Mouse (Mus musculus) hindbrain, embryonic 13.5 days (tissue): Measurements from ENCODE around the gene Tmem198b. TPM values are rescaled to one million over a fixed set of nuclear protein-coding genes. Genes with fewer than 3 reads are reported as not detected.
"Not testable (repeated sequence)": the region's sequence is repeated elsewhere in the genome, so short reads cannot be mapped to it uniquely, and the experiment has no call there.

Experiments used
- ATAC-seq: fragments of 200-750 bp; cut with Nextera tagmentation; 2 replicates; pipeline ENCODE4 v1.8.0; 2017; ENCODE audit warnings: moderate TSS enrichment; ENCODE audit not compliant: low FRiP score
- H3K27ac ChIP-seq: fragments of 300-500 bp; sonication (generic); 2 replicates; pipeline ENCODE4 v1.5.1; 2015; ENCODE audit warnings: inconsistent platforms, mild to moderate bottlenecking, moderate library complexity
- H3K27me3 ChIP-seq: fragments of 300-500 bp; sonication (generic); 2 replicates; pipeline ENCODE4 v1.6.1; 2015; ENCODE audit warnings: mild to moderate bottlenecking, inconsistent platforms
- H3K36me3 ChIP-seq: fragments of 300-500 bp; sonication (generic); 2 replicates; pipeline ENCODE4 v1.6.1; 2015; ENCODE audit warnings: mild to moderate bottlenecking, inconsistent platforms
- H3K4me1 ChIP-seq: fragments of 300-500 bp; sonication (generic); replicated peaks from 2 replicates; pipeline ENCODE4 v1.6.1; 2015; ENCODE audit warnings: inconsistent platforms
- H3K4me2 ChIP-seq: fragments of 300-500 bp; sonication (generic); 2 replicates; pipeline ENCODE4 v1.6.1; 2015; ENCODE audit warnings: inconsistent platforms, mild to moderate bottlenecking, moderate library complexity
- H3K4me3 ChIP-seq: fragments of 300-500 bp; sonication (generic); 2 replicates; pipeline ENCODE4 v1.5.1; 2015; ENCODE audit warnings: mild to moderate bottlenecking, inconsistent platforms
- H3K9ac ChIP-seq: fragments of 300-500 bp; sonication (generic); 2 replicates; pipeline ENCODE4 v1.6.1; 2015; ENCODE audit warnings: mild to moderate bottlenecking, inconsistent platforms
- H3K9me3 ChIP-seq: fragments of 300-500 bp; sonication (generic); 2 replicates; pipeline ENCODE4 v1.6.1; 2016; ENCODE audit warnings: inconsistent platforms
- WGBS: fragments of 180-500 bp; shearing (Covaris S2); methylation state at CpG from one replicate; pipeline ENCODE4 v1.1.7; 2015; 5-methylcytosine and 5-hydroxymethylcytosine counted together
- polyA plus RNA-seq: library from polyadenylated mRNA; unstranded; fragments of >200 nt; fragmentation: Nextera tagmentation; extraction: Ambion mirVana; gene quantifications from 2 replicates; pipeline ENCODE4 v1.2.1, GENCODE M21; 2015

The Tmem198b gene
- 17.9 and 18.8 TPM in 2 replicates for polyA plus RNA-seq

GRCm38 (mm10) chr10:128804271-128805091 lies at the start of gene Tmem198b:
TSS of gene Tmem198b (minus strand) at chr10:128804370.
- Histone ChIP-seq H3K27me3 (no peaks in the 10 kb centered on the region), H3K4me1 (peaks cover 62% of the 10 kb centered on the region), H3K36me3 (peaks cover 44% of the 10 kb centered on the region)

GRCm38 (mm10) chr10:128850339-128850738 lies 46.2 kb upstream of the Tmem198b start:
- Histone ChIP-seq H3K9ac (no peak overlapping the region), H3K36me3 (peaks cover 48% of the 10 kb centered on the region), H3K4me2 (no peak overlapping the region), H3K4me1 (no peaks in the 10 kb centered on the region), H3K4me3 (no peak overlapping the region), H3K27ac (no peak overlapping the region), H3K27me3 (no peaks in the 10 kb centered on the region), H3K9me3 (no peaks in the 10 kb centered on the region)
- WGBS = 72% methylated on average over 3 of the region's 3 CpGs
- ATAC-seq = no peak

More at GRCm38 (mm10) chr10:128804271-128805091, at the start of gene Tmem198b:
- H3K27ac ChIP-seq = peak within 1 kb of the TSS; percentile 99
- ATAC-seq = peak; percentile 73
- peak within 1 kb of the TSS; percentile 82 for H3K4me3 ChIP-seq
- WGBS = under 1% methylated on average over 28 of the region's 28 CpGs
- peak within 1 kb of the TSS; percentile 79 for H3K4me2 ChIP-seq
- no peaks in the 10 kb centered on the region for H3K9me3 ChIP-seq
- peak within 1 kb of the TSS; percentile 92 for H3K9ac ChIP-seq

GRCm38 (mm10) chr10:128848426-128848825 lies 44.3 kb upstream of the Tmem198b start:
- WGBS = 82% methylated on average over 2 of the region's 2 CpGs
- Histone ChIP-seq H3K27me3 (no peaks in the 10 kb centered on the region), H3K4me3 (no peak overlapping the region), H3K9me3 (no peaks in the 10 kb centered on the region), H3K36me3 (peaks cover 51% of the 10 kb centered on the region), H3K4me2 (no peak overlapping the region), H3K9ac (no peak overlapping the region), H3K4me1 (no peaks in the 10 kb centered on the region), H3K27ac (no peak overlapping the region)
- ATAC-seq = no peak

- Histone ChIP-seq H3K4me2 (no peak overlapping the region), H3K9ac (no peak overlapping the region), H3K4me1 (no peaks in the 10 kb centered on the region), H3K9me3 (no peaks in the 10 kb centered on the region), H3K27ac (no peak overlapping the region), H3K36me3 (peaks cover 61% of the 10 kb centered on the region), H3K4me3 (no peak overlapping the region), H3K27me3 (no peaks in the 10 kb centered on the region)
- ATAC-seq = no peak
- WGBS = 97% methylated on average over 4 of the region's 4 CpGs
Observed at GRCm38 (mm10) chr10:128846664-128847063, 42.5 kb upstream of the Tmem198b start.

- Histone ChIP-seq H3K4me2 (no peak overlapping the region), H3K27ac (no peak overlapping the region)
Observed at GRCm38 (mm10) chr10:128845516-128845915, 41.3 kb upstream of the Tmem198b start.

GRCm38 (mm10) chr10:128843260-128843659 lies 39.1 kb upstream of the Tmem198b start:
- Histone ChIP-seq H3K9ac (no peak overlapping the region), H3K36me3 (peaks cover 67% of the 10 kb centered on the region), H3K4me1 (no peaks in the 10 kb centered on the region), H3K27me3 (no peaks in the 10 kb centered on the region), H3K27ac (no peak overlapping the region), H3K9me3 (no peaks in the 10 kb centered on the region), H3K4me2 (no peak overlapping the region), H3K4me3 (no peak overlapping the region)
- ATAC-seq = no peak
- WGBS = 97% methylated on average over 5 of the region's 5 CpGs

More at GRCm38 (mm10) chr10:128845516-128845915, 41.3 kb upstream of the Tmem198b start:
- WGBS = 71% methylated on average over 2 of the region's 2 CpGs
- no peaks in the 10 kb centered on the region for H3K4me1 ChIP-seq
- no peak overlapping the region for H3K4me3 ChIP-seq
- H3K36me3 ChIP-seq = peaks cover 68% of the 10 kb centered on the region
- H3K9me3 ChIP-seq = no peaks in the 10 kb centered on the region
- no peak overlapping the region for H3K9ac ChIP-seq
- no peak for ATAC-seq
- H3K27me3 ChIP-seq = no peaks in the 10 kb centered on the region

- Histone ChIP-seq H3K27ac (no peak overlapping the region), H3K9ac (no peak overlapping the region), H3K27me3 (no peaks in the 10 kb centered on the region), H3K9me3 (no peaks in the 10 kb centered on the region), H3K4me3 (no peak overlapping the region), H3K4me2 (no peak overlapping the region), H3K36me3 (peaks cover 70% of the 10 kb centered on the region), H3K4me1 (no peaks in the 10 kb centered on the region)
- ATAC-seq = no peak
Observed at GRCm38 (mm10) chr10:128840612-128841011, 36.4 kb upstream of the Tmem198b start.

- Histone ChIP-seq H3K36me3 (peaks cover 72% of the 10 kb centered on the region), H3K4me3 (no peak overlapping the region), H3K27ac (no peak overlapping the region), H3K4me1 (no peaks in the 10 kb centered on the region), H3K9ac (no peak overlapping the region), H3K4me2 (no peak overlapping the region), H3K9me3 (no peaks in the 10 kb centered on the region), H3K27me3 (no peaks in the 10 kb centered on the region)
- no peak for ATAC-seq
Observed at GRCm38 (mm10) chr10:128839434-128839833, 35.3 kb upstream of the Tmem198b start.

- no peak for ATAC-seq
- Histone ChIP-seq H3K27ac (no peak overlapping the region), H3K9ac (no peak overlapping the region), H3K27me3 (no peaks in the 10 kb centered on the region), H3K4me1 (no peaks in the 10 kb centered on the region), H3K9me3 (no peaks in the 10 kb centered on the region), H3K36me3 (peaks cover 71% of the 10 kb centered on the region), H3K4me3 (no peak overlapping the region), H3K4me2 (no peak overlapping the region)
Observed at GRCm38 (mm10) chr10:128837400-128837799, 33.2 kb upstream of the Tmem198b start.

GRCm38 (mm10) chr10:128823821-128824220 lies 19.7 kb upstream of the Tmem198b start:
- Histone ChIP-seq H3K27ac (no peak overlapping the region), H3K27me3 (no peaks in the 10 kb centered on the region), H3K4me1 (peaks cover 17% of the 10 kb centered on the region), H3K4me3 (no peak overlapping the region), H3K9me3 (no peaks in the 10 kb centered on the region), H3K9ac (no peak overlapping the region), H3K36me3 (peaks cover 18% of the 10 kb centered on the region), H3K4me2 (no peak overlapping the region)
- no peak for ATAC-seq
- WGBS = 97% methylated on average over 9 of the region's 9 CpGs

GRCm38 (mm10) chr10:128823087-128823486 lies 18.9 kb upstream of the Tmem198b start:
- not testable (repeated sequence) for ATAC-seq, H3K9me3 ChIP-seq, H3K4me3 ChIP-seq, H3K27me3 ChIP-seq, H3K27ac ChIP-seq, H3K9ac ChIP-seq
- Histone ChIP-seq H3K36me3 (peaks cover 24% of the 10 kb centered on the region), H3K4me2 (peak overlapping the region; percentile 85), H3K4me1 (peaks cover 17% of the 10 kb centered on the region)
- WGBS = 85% methylated on average over 4 of the region's 4 CpGs

GRCm38 (mm10) chr10:128822135-128822534 lies 18.0 kb upstream of the Tmem198b start:
- H3K9me3 ChIP-seq = no peaks in the 10 kb centered on the region
- no peak for ATAC-seq
- no peaks in the 10 kb centered on the region for H3K27me3 ChIP-seq
- peak overlapping the region; percentile 92 for H3K4me3 ChIP-seq
- 8% methylated on average over 13 of the region's 13 CpGs for WGBS
- peak overlapping the region; percentile 86 for H3K9ac ChIP-seq
- H3K27ac ChIP-seq = peak overlapping the region; percentile 77
- H3K4me1 ChIP-seq = peaks cover 17% of the 10 kb centered on the region
- H3K4me2 ChIP-seq = peak overlapping the region; percentile 85
- H3K36me3 ChIP-seq = peaks cover 30% of the 10 kb centered on the region
